Mouse (Mus musculus): ENCODE data around the gene Cdh9. TPM values are rescaled to one million over a fixed set of nuclear protein-coding genes. Genes with fewer than 3 reads are reported as not detected.

The Cdh9 gene
- total RNA-seq (2021): 10 to 100 TPM; 21.0 to 23.3 TPM

DNA sequence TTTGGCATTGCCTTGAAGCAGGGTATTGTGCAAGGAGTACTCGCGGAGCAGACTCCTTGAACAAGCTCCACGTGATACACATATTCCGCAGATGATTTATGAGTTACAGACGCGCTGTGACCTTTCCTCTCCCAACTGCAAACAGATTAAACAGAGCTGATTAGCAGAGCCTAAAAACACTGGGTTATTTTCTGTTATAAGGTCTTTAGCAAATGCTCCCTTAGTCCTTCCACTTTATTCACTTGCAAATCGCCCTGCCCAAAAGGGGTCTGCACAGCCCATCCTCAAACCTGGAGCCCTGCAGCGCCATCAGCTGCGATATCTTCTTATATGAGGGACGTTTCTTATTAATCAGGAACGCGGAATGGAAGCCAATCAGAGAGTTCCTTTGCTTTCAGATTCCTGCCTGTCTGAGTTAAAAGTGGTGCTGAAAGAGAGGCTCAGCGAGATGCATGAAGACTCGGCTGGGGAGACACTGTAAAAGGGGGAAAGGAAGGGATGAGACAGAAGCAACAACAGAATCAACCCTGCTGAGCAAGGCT lies at the start of gene Cdh9:
Gene Cdh9 (plus strand): TSS at position 287 of the 542 bp plus-strand sequence.
- intact Hi-C loops (cut with DNase I): no loop called here

DNA sequence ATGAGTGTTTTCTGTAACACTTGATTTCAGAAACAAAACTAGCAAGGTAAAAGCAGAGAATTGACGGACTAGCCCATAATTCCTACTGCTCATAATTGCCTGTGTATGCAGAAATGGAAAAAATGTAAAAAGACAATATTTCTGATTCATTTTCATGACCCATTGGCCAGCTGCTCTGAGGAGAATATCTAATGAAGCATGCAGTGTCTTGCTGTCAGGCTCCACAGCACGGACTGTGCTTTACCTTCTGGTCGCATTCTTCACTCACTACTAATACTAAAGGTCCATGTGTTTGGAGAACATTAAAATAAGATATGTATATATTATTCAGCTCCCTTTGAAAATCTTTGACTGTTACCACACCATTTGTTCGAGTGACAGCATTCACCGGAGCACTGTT lies 49.5 kb upstream of the Cdh9 start:
- DNase-seq (ENCODE audit: extremely low spot score in 1 of 2, low spot score in 2 of 2): no peak
- intact Hi-C loops (cut with DNase I): no loop called here

More for the DNA sequence above, at the start of gene Cdh9:
- DNase-seq (ENCODE audit: extremely low spot score in 1 of 2, low spot score in 2 of 2): peak in 1 of 2 experiments; percentile 31

DNA sequence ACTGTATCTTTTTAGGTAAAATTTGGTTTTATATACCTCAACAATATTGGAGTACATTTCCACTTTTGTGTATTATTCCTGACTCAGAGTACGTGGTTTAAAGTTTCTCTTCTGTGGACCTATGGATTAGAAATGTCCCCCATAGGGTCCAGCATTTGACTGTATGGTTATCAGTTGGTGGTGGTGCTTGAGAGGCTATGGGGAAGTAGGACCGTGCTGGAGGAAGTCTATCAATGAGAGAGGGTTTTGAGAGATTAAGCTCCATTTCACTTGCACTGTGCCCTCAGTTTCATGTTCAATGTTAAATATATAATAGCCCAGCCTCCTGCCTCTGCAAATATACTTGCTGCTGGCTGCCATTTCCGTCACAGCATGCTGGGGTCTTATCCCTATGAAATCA lies 28.7 kb upstream of the Cdh9 start:
- intact Hi-C loops (cut with DNase I): no loop called here

DNA sequence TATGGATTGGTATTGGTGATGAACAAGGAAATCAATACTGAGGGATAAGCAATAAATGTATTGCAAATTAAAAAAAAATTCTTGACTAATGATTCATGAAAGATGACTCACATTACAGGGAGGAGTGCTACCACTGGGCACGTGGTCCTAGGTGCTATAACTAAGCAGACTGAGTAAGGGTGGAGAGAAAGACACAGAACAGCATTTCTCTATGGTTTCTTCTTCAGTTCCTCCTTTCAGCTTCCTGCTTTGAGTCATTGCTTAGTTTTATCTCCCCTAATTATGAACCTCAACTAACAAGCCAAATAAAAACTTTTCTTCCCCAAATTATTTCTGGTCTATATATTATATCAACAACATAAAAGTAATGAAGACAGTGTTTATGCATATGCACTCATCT lies 26.2 kb upstream of the Cdh9 start:
- intact Hi-C loops (cut with DNase I): no loop called here
- DNase-seq (ENCODE audit: extremely low spot score in 1 of 2, low spot score in 2 of 2): no peak

More for the DNA sequence above, 28.7 kb upstream of the Cdh9 start:
- DNase-seq (ENCODE audit: extremely low spot score in 1 of 2, low spot score in 2 of 2): no peak

DNA sequence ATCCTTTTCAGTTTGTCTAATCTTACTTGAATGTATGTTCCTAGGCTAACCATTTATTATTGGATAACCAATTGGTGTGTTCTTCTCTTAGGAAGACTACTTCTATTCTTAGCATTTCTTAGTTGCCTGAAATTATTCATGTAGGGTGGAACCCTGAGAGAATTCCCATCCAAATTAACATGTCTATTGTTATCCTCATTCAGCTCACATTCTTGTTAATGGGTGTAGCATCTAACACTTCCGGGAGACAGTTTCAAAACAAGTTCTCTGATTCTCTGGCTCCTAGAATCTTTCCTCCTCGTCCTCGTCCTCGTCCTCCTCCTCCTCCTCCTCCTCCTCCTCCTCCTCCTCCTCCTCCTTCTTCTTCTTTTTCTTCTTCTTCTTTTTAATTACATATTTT lies 10.5 kb downstream of the Cdh9 start:
- no peak for DNase-seq (ENCODE audit: extremely low spot score in 1 of 2, low spot score in 2 of 2)
- intact Hi-C loops (cut with DNase I): no loop called here

DNA sequence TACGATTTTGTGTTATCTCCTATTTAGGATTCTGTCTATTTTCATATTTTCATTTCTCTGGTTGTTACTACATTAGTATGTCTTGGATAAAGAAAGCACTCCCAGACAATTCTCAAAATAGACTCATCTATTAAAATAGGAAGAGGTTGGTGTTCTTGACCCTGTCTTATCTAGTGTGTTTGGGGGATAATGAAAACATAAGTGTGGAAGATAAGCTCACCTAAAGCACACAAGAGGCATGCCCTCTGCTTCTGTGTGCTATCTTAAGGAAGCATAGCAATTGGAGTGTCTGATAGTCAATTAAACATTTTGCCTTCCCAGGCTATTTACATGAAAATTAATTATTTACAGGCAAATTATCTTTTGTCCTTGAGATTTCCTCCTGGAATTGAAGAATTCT lies 18.1 kb downstream of the Cdh9 start:
- no peak for DNase-seq (ENCODE audit: extremely low spot score in 1 of 2, low spot score in 2 of 2)

DNA sequence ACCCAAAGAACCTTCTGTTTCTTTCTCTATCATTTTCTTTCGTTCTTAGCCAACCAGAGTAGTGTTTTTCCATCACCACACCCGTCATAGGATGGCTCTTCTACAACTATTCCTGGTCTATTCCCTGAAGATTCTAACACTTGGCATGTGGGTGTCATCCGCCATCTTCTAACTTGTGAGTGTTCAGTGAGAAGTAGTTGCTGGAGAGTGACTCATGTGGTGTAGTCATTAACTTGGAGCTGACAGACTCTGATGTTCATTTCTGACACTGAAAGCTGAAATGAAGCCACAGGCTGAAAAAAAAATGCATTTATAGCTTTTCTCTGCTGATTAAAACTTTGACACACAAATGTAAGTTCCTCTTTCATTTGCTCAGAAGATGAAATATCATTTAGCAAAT lies 34.7 kb downstream of the Cdh9 start:
- no peak for DNase-seq (ENCODE audit: extremely low spot score in 1 of 2, low spot score in 2 of 2)
- intact Hi-C loops (cut with DNase I): no loop called here

More for the DNA sequence above, 18.1 kb downstream of the Cdh9 start:
- intact Hi-C loops (cut with DNase I): no loop called here

DNA sequence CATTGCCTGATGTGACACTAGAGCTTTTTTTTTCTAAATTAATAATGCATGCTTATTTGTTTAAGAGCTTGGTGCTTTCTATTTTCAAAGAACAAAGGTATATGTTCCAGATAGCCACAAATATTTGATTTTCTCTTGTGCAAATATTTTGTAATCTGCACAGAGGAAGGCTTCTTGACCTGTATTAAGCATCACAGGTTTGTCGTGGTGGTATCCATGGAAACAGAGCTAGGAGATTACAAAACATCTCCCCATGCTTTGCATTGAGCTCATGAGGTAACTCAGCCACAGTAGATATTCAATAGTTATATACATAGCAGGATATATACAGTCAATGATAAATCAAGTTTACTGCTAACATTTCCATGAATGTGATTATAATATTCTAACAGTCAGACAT lies 56.0 kb downstream of the Cdh9 start:
- intact Hi-C loops (cut with DNase I): no loop called here
- no peak for DNase-seq (ENCODE audit: extremely low spot score in 1 of 2, low spot score in 2 of 2)

DNA sequence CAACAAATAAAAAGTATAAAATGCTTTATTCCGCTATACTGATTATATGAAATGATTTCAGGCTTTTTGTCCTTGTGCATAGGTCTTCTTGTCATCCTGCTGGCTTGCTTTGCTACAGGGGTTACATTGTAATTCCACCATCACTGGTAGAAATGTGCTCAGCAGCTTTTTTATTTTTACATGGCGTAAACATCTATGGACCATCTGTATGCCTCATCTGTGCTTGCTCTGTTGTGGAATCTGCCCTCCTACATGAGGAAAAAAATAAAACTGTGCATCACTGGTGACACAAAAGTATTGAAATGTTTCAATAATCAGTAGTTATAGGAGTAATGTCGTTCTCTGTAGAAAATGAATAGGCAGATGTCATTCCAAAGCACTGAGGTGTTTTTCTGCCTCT lies 64.3 kb downstream of the Cdh9 start:
- peak in 1 of 2 experiments; percentile 10 for DNase-seq (ENCODE audit: extremely low spot score in 1 of 2, low spot score in 2 of 2)
- intact Hi-C loops (cut with DNase I): no loop called here

DNA sequence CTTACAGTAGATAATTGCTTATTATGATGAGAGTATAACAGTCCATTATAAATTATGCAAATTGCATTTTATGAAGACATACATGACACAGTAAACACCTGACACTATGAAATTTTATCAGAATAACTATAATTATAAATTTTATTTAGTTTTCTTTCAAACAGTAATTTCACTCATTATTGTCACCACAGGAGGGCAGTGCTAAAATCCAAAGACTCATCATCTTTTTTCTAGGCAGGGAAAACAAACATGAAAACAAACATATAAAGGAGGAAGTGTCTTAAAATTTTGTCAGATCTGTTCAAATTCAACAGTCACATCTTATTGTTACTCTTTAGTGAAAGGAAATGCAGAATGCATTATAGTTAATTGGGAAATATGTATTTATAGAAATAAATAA lies 72.7 kb downstream of the Cdh9 start:
- intact Hi-C loops (cut with DNase I): no loop called here
- DNase-seq (ENCODE audit: extremely low spot score in 1 of 2, low spot score in 2 of 2): no peak

DNA sequence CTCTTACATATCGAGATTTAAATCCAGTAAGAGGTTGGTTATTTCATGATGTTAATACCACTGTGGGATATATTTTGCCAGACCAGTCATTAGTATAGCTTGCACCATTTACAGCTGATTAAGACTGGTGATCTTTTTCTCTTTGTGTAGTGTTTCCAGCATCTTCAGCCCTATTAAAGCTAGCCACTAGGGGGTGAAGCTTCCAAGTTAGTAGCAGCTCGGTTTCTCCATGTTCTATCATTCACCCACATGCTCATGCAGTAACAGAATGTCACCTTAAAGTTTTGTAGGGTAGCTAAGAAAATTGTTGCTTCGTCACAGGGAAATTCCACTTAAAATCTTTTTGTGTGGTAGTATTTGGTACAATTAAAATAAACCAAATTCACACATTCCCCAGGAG lies 82.2 kb downstream of the Cdh9 start:
- intact Hi-C loops (cut with DNase I): no loop called here
- DNase-seq (ENCODE audit: extremely low spot score in 1 of 2, low spot score in 2 of 2): no peak

DNA sequence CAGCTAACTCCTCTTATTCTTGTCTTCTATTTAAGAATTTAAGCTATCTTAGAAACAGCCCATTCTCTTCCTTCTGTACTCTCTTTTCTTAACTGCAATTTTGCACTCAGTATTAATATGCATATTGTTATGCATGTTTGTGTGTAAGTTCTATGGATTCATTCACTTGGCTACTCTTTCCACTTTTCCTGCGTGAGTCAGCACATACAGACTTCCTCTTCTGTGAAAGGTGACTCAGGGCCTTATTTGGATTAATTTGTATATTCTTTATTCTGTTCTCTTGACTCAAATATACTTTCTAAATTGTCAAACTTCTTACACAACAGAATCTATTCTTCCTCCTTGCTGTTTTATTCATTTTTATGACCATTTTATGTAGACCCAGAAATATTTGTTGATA lies 85.5 kb downstream of the Cdh9 start:
- intact Hi-C loops (cut with DNase I): no loop called here
- no peak for DNase-seq (ENCODE audit: extremely low spot score in 1 of 2, low spot score in 2 of 2)

DNA sequence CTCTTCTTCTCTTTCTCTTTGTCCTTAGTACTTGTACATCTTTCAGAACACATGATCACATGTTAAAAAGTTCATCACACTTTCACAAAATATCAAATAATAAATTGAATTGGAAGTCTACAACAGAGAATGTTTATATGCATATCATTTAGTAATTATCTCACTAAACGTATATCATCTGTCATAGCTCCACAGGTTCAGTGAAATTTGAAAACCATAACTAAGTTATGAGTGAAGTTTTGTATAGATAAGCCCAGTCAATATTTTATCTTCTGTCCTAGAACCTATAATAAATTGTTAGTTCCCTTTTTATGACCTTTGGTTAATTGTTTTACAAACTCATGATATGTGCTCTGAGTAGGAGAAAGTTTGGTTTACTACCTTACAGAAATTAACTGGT lies 106.2 kb downstream of the Cdh9 start:
- no peak for DNase-seq (ENCODE audit: extremely low spot score in 1 of 2, low spot score in 2 of 2)

DNA sequence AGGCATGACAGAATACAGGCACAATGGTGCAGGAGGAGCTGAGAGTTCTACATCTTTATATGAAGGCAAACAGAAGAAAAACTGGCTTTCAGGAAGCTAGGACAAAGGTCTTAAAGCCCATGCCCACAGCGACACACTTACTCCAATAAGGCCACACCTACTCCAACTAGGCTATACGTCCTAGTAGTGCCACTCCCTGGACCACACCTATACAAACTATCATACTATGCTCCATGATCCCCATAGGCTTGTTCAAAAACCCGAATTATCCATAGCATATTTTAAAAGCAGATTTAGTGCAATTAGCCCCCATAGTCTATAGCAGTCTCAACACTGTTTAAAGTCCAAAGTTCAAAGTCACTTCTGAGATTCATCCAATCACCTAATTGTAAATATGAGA lies 154.0 kb downstream of the Cdh9 start:
- intact Hi-C loops (cut with DNase I): no loop called here
- DNase-seq (ENCODE audit: extremely low spot score in 1 of 2, low spot score in 2 of 2): no peak

More for the DNA sequence above, 106.2 kb downstream of the Cdh9 start:
- intact Hi-C loops (cut with DNase I): no loop called here

DNA sequence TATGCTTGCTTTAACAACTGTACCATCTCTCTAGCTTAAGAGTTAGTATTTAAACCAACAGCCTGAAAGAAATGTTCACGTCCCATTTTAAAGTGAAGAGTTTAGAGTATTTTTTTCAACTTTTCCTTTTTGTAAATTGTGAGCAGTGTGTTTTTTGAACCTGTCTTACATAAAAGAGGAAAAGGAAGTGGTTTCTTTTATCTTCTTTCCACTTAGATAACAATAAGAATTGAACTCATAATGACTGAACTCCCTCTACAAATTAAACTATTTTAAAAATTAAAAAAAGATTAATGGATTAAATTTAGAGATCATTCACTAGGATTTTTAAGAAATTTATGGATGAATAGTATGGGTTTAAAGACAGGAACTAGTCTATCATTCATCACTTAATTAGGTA lies 168.1 kb downstream of the Cdh9 start:
- DNase-seq (ENCODE audit: extremely low spot score in 1 of 2, low spot score in 2 of 2): no peak
- intact Hi-C loops (cut with DNase I): no loop called here

All from left cerebral cortex, postnatal 10 days (tissue).